Mouse (Mus musculus) neural tube, embryonic 12.5 days (tissue): ENCODE results near the gene Acvr1c. TPM values are rescaled to one million over a fixed set of nuclear protein-coding genes. Genes with fewer than 3 reads are reported as not detected.

Experiments
- ATAC-seq: fragments of 200-750 bp; cut with Nextera tagmentation; 2 replicates; pipeline ENCODE4 v1.8.0; 2017; ENCODE audit warnings: low read depth, mild to moderate bottlenecking, moderate TSS enrichment, moderate library complexity; ENCODE audit not compliant: low FRiP score
- H3K27ac ChIP-seq: fragments of 300-500 bp; sonication (generic); 2 replicates; pipeline ENCODE4 v1.5.1; 2016
- H3K27me3 ChIP-seq: fragments of 300-500 bp; sonication (generic); replicated peaks from 2 replicates; pipeline ENCODE4 v1.6.1; 2016; ENCODE audit warnings: mild to moderate bottlenecking
- H3K36me3 ChIP-seq: fragments of 300-500 bp; sonication (generic); 2 replicates; pipeline ENCODE4 v1.6.1; 2016; ENCODE audit warnings: mild to moderate bottlenecking
- H3K4me1 ChIP-seq: fragments of 300-500 bp; sonication (generic); 2 replicates; pipeline ENCODE4 v1.6.1; 2016
- H3K4me2 ChIP-seq: fragments of 300-500 bp; sonication (generic); replicated peaks from 2 replicates; pipeline ENCODE4 v1.6.1; 2016; ENCODE audit warnings: mild to moderate bottlenecking
- H3K4me3 ChIP-seq: fragments of 300-500 bp; sonication (generic); 2 replicates; pipeline ENCODE4 v1.5.1; 2016
- H3K9ac ChIP-seq: fragments of 300-500 bp; sonication (generic); 2 replicates; pipeline ENCODE4 v1.6.1; 2016; ENCODE audit warnings: mild to moderate bottlenecking
- H3K9me3 ChIP-seq: fragments of 300-500 bp; sonication (generic); 2 replicates; pipeline ENCODE4 v1.6.1; 2016; ENCODE audit warnings: mild to moderate bottlenecking
- WGBS: fragments of 180-500 bp; shearing (Covaris S2); methylation state at CpG from one replicate; pipeline ENCODE4 v1.1.7; 2016; 5-methylcytosine and 5-hydroxymethylcytosine counted together
- polyA plus RNA-seq: library from polyadenylated mRNA; unstranded; fragments of >200 nt; fragmentation: Nextera tagmentation; extraction: Ambion mirVana; gene quantifications from 2 replicates; pipeline ENCODE4 v1.2.1, GENCODE M21; 2016

Gene Acvr1c
- polyA plus RNA-seq = 0.20 TPM in 2 replicates

GRCm38 (mm10) chr2:58357414-58358131 is at the start of gene Acvr1c:
Gene Acvr1c (minus strand): TSS chr2:58357895.
- Histone ChIP-seq H3K27ac (no peak within 1 kb of the TSS), H3K9ac (peak within 1 kb of the TSS; percentile 41)

GRCm38 (mm10) chr2:58403481-58403880 is 45.8 kb upstream of the Acvr1c start:
- 93% methylated on average over 2 of the region's 2 CpGs for WGBS
- H3K27ac ChIP-seq = no peak overlapping the region
- no peaks in the 10 kb centered on the region for H3K27me3 ChIP-seq
- no peaks in the 10 kb centered on the region for H3K4me1 ChIP-seq
- no peaks in the 10 kb centered on the region for H3K9me3 ChIP-seq
- no peak overlapping the region for H3K4me3 ChIP-seq
- ATAC-seq = no peak
- H3K36me3 ChIP-seq = no peaks in the 10 kb centered on the region
- H3K9ac ChIP-seq = no peak overlapping the region
- H3K4me2 ChIP-seq = no peak overlapping the region

More at GRCm38 (mm10) chr2:58357414-58358131, at the start of gene Acvr1c:
- 1% methylated on average over 60 of the region's 65 CpGs for WGBS
- ATAC-seq = peak; percentile 75
- H3K4me3 ChIP-seq = peak within 1 kb of the TSS; percentile 53
- no peaks in the 10 kb centered on the region for H3K9me3 ChIP-seq
- no peaks in the 10 kb centered on the region for H3K36me3 ChIP-seq
- peaks cover 11% of the 10 kb centered on the region for H3K4me1 ChIP-seq
- peak within 1 kb of the TSS; percentile 99 for H3K4me2 ChIP-seq
- peaks cover 15% of the 10 kb centered on the region for H3K27me3 ChIP-seq

GRCm38 (mm10) chr2:58388601-58389000 is 30.9 kb upstream of the Acvr1c start:
- Histone ChIP-seq H3K4me1 (no peaks in the 10 kb centered on the region), H3K36me3 (no peaks in the 10 kb centered on the region), H3K27ac (no peak overlapping the region), H3K4me3 (no peak overlapping the region), H3K27me3 (no peaks in the 10 kb centered on the region), H3K9me3 (no peaks in the 10 kb centered on the region), H3K9ac (no peak overlapping the region), H3K4me2 (no peak overlapping the region)
- ATAC-seq = no peak
- WGBS = 88% methylated on average over 7 of the region's 7 CpGs

GRCm38 (mm10) chr2:58380020-58380419 is 22.3 kb upstream of the Acvr1c start:
- no peak overlapping the region for H3K27ac ChIP-seq
- no peaks in the 10 kb centered on the region for H3K36me3 ChIP-seq
- no peaks in the 10 kb centered on the region for H3K9me3 ChIP-seq
- WGBS = 68% methylated on average over 5 of the region's 5 CpGs
- H3K4me1 ChIP-seq = no peaks in the 10 kb centered on the region
- no peak overlapping the region for H3K4me2 ChIP-seq
- no peak for ATAC-seq
- H3K4me3 ChIP-seq = no peak overlapping the region
- no peak overlapping the region for H3K9ac ChIP-seq
- no peaks in the 10 kb centered on the region for H3K27me3 ChIP-seq

- WGBS = 54% methylated on average over 1 of the region's 1 CpGs
- no peak overlapping the region for H3K4me2 ChIP-seq
- H3K4me3 ChIP-seq = no peak overlapping the region
- H3K27me3 ChIP-seq = no peaks in the 10 kb centered on the region
- no peaks in the 10 kb centered on the region for H3K36me3 ChIP-seq
- H3K9me3 ChIP-seq = no peaks in the 10 kb centered on the region
- ATAC-seq = 0 out of 2 replicates have a peak, but pooled peaks have one; percentile 39
- no peak overlapping the region for H3K27ac ChIP-seq
- H3K4me1 ChIP-seq = no peaks in the 10 kb centered on the region
- no peak overlapping the region for H3K9ac ChIP-seq
Measured at GRCm38 (mm10) chr2:58379475-58379874, 21.8 kb upstream of the Acvr1c start.

- 64% methylated on average over 9 of the region's 9 CpGs for WGBS
- no peak overlapping the region for H3K4me2 ChIP-seq
- H3K9ac ChIP-seq = no peak overlapping the region
- no peaks in the 10 kb centered on the region for H3K36me3 ChIP-seq
- H3K27me3 ChIP-seq = no peaks in the 10 kb centered on the region
- no peak overlapping the region for H3K4me3 ChIP-seq
- no peak for ATAC-seq
- H3K27ac ChIP-seq = no peak overlapping the region
- no peaks in the 10 kb centered on the region for H3K9me3 ChIP-seq
- H3K4me1 ChIP-seq = no peaks in the 10 kb centered on the region
Measured at GRCm38 (mm10) chr2:58377417-58378130, 19.9 kb upstream of the Acvr1c start.

- ATAC-seq = no peak
- no peak overlapping the region for H3K27ac ChIP-seq
- no peak overlapping the region for H3K4me3 ChIP-seq
- 74% methylated on average over 3 of the region's 3 CpGs for WGBS
- H3K4me2 ChIP-seq = no peak overlapping the region
- no peaks in the 10 kb centered on the region for H3K36me3 ChIP-seq
- H3K4me1 ChIP-seq = no peaks in the 10 kb centered on the region
- H3K9me3 ChIP-seq = no peaks in the 10 kb centered on the region
- H3K27me3 ChIP-seq = no peaks in the 10 kb centered on the region
- H3K9ac ChIP-seq = no peak overlapping the region
Measured at GRCm38 (mm10) chr2:58366196-58366595, 8.5 kb upstream of the Acvr1c start.

- Histone ChIP-seq H3K4me1 (peaks cover 11% of the 10 kb centered on the region), H3K36me3 (no peaks in the 10 kb centered on the region), H3K27me3 (peaks cover 12% of the 10 kb centered on the region), H3K9ac (no peak overlapping the region), H3K4me3 (no peak overlapping the region), H3K4me2 (no peak overlapping the region), H3K27ac (no peak overlapping the region), H3K9me3 (no peaks in the 10 kb centered on the region)
- 88% methylated on average over 3 of the region's 3 CpGs for WGBS
- no peak for ATAC-seq
Measured at GRCm38 (mm10) chr2:58361361-58362046, 3.8 kb upstream of the Acvr1c start.

- peak; percentile 34 for ATAC-seq
- 11% methylated on average over 3 of the region's 3 CpGs for WGBS
Measured at GRCm38 (mm10) chr2:58358132-58358460, 401 bp upstream of the Acvr1c start.

GRCm38 (mm10) chr2:58357068-58357413 is 654 bp downstream of the Acvr1c start:
- peak; percentile 69 for ATAC-seq
- peak overlapping the region; percentile 99 for H3K4me2 ChIP-seq
- no peaks in the 10 kb centered on the region for H3K9me3 ChIP-seq
- H3K4me3 ChIP-seq = peak overlapping the region; percentile 53
- WGBS = under 1% methylated on average over 7 of the region's 7 CpGs
- 0 out of 2 replicates have a peak overlapping the region, but pooled peaks have one; percentile 41 for H3K9ac ChIP-seq
- peaks cover 15% of the 10 kb centered on the region for H3K27me3 ChIP-seq
- H3K36me3 ChIP-seq = no peaks in the 10 kb centered on the region
- peaks cover 11% of the 10 kb centered on the region for H3K4me1 ChIP-seq
- no peak overlapping the region for H3K27ac ChIP-seq

More at GRCm38 (mm10) chr2:58358132-58358460, 401 bp upstream of the Acvr1c start:
- H3K36me3 ChIP-seq = no peaks in the 10 kb centered on the region
- peak overlapping the region; percentile 41; the same call in 1 of the 2 replicates for H3K9ac ChIP-seq
- H3K9me3 ChIP-seq = no peaks in the 10 kb centered on the region
- H3K4me3 ChIP-seq = peak overlapping the region; percentile 53; the same call in 1 of the 2 replicates
- H3K4me1 ChIP-seq = peaks cover 11% of the 10 kb centered on the region
- peak overlapping the region; percentile 99 for H3K4me2 ChIP-seq
- no peak overlapping the region for H3K27ac ChIP-seq
- H3K27me3 ChIP-seq = peaks cover 15% of the 10 kb centered on the region

GRCm38 (mm10) chr2:58354389-58354788 is 3.3 kb downstream of the Acvr1c start:
- H3K4me2 ChIP-seq = no peak overlapping the region
- no peak overlapping the region for H3K4me3 ChIP-seq
- no peak overlapping the region for H3K9ac ChIP-seq
- H3K27me3 ChIP-seq = peaks cover 15% of the 10 kb centered on the region
- no peaks in the 10 kb centered on the region for H3K36me3 ChIP-seq
- no peak overlapping the region for H3K27ac ChIP-seq
- H3K4me1 ChIP-seq = peaks cover 11% of the 10 kb centered on the region
- 87% methylated on average over 3 of the region's 3 CpGs for WGBS
- H3K9me3 ChIP-seq = no peaks in the 10 kb centered on the region
- no peak for ATAC-seq

- H3K4me3 ChIP-seq = no peak overlapping the region
- H3K4me1 ChIP-seq = peaks cover 10% of the 10 kb centered on the region
- H3K4me2 ChIP-seq = no peak overlapping the region
- 78% methylated on average over 5 of the region's 5 CpGs for WGBS
- no peaks in the 10 kb centered on the region for H3K9me3 ChIP-seq
- no peak overlapping the region for H3K9ac ChIP-seq
- H3K27me3 ChIP-seq = peaks cover 12% of the 10 kb centered on the region
- ATAC-seq = no peak
- H3K27ac ChIP-seq = no peak overlapping the region
- H3K36me3 ChIP-seq = no peaks in the 10 kb centered on the region
Measured at GRCm38 (mm10) chr2:58352846-58353245, 4.8 kb downstream of the Acvr1c start.
